Mouse (Mus musculus) inflammation-experienced regulatory T-cells (primary cell): ENCODE results near the gene 1700031F05Rik. TPM values are rescaled to one million over a fixed set of nuclear protein-coding genes. Genes with fewer than 3 reads are reported as not detected.

ENCODE experiments used
- polyA plus RNA-seq, 2 experiments: library from polyadenylated mRNA; unstranded; fragments of 100-300 nt; shearing (Covaris generic); gene quantifications; one replicate each; pipeline ENCODE4 v1.2.1; 2017

The 1700031F05Rik gene
- not detected for polyA plus RNA-seq

DNA sequence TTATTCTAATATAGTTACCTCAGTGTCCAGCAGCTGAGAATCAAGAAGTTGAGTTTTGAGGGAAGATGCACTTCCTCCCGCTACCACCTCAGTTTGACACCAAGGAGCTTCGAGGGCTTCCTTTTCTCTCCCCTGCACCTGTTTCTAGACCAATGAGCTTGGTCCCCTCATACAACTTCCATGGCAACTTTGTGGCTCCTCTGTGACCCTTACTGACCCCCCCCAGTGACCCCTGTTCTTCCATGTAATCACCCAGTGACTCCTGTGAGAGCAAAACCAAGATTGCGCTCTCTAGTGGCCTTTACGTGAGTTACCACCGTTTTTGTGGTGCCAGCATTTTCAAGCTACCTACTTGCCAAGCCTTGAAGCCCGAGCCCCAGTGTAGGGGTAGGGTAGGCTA, at the start of gene 1700031F05Rik:
1700031F05Rik (minus strand) TSS at position 101 of the 400 bp plus-strand sequence.

DNA sequence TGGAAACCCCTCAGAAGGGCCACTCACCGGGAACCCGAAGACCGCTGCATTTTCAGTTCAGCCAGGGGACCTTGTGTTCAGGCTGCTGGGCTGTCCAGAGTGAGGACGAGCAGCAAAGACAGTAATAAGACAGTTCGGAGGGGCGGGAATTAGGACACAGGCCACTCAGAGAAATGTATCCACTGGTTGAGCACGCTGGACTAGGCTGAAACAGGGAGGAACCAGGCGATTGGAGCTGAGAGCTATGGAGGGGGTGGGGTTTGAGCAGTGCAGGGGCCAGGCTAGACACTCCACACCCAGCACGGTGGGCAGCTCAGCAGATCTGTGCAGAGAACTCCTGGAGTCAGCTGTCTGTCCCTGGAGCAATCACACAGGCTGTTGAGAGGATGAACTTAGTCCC, 40.8 kb upstream of the 1700031F05Rik start, which contains the start of the genes Dmrtc1a and 1700011M02Rik:
Dmrtc1a (minus strand) TSS at position 101 of the 400 bp plus-strand sequence.
1700011M02Rik (plus strand) TSS at position 319 of the 400 bp plus-strand sequence.

DNA sequence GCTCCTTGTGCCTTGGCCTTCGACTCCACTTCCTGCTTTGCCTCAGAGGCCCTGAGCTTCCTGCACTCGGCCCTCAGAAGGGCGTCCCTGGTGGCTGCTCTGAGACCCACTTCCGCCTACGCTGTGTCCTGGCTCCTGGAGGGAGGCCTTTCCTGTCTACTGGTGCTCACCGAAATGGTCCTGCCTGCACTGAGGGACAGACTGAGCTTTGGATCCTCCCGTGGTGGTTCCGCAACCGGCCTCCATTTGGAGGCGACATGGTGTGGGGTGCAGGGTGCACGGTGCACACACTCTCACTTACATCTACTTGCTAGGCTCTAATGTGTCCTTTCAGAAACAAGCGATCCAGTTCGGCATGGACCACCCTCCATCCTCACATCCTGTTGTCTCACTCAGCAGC, 13.3 kb downstream of the 1700031F05Rik start, which contains the start of gene Dmrtc1c2:
Dmrtc1c2 (minus strand) TSS at position 101 of the 400 bp plus-strand sequence.

Other genes with a start within 250 kb of the 1700031F05Rik start
- gene Phka1, start 223.7 kb downstream of the 1700031F05Rik start, polyA plus RNA-seq = under 1 TPM; 0.06 to 0.56 TPM
- gene Gm3880, start 181.0 kb downstream of the 1700031F05Rik start, polyA plus RNA-seq = not detected
- not detected for gene Gm9112, start 160.3 kb downstream of the 1700031F05Rik start, polyA plus RNA-seq
- not detected for gene Dmrtc1b, start 160.1 kb downstream of the 1700031F05Rik start, polyA plus RNA-seq
- gene Dmrtc1c1, start 65.0 kb downstream of the 1700031F05Rik start, polyA plus RNA-seq = under 1 TPM in 1 of 2 experiments, not detected in 1; 0.51 TPM
- not detected for gene Dmrtc1c2, start 13.4 kb downstream of the 1700031F05Rik start, polyA plus RNA-seq
- not detected for gene Dmrtc1a, start 40.7 kb upstream of the 1700031F05Rik start, polyA plus RNA-seq
- not detected for gene 1700011M02Rik, start 40.9 kb upstream of the 1700031F05Rik start, polyA plus RNA-seq
- gene 1700018G05Rik, start 60.4 kb upstream of the 1700031F05Rik start, polyA plus RNA-seq = not detected